Mouse (Mus musculus) G1E-ER4 (cell line): ENCODE data around the gene Clip2. TPM values are rescaled to one million over a fixed set of nuclear protein-coding genes. Genes with fewer than 3 reads are reported as not detected.

Experiments used
- GATA1 ChIP-seq: IDR thresholded peaks from one replicate; pipeline ENCODE4 v1.8.0; 2012; ENCODE audit warnings: low read length, inconsistent platforms
- polyA plus RNA-seq: library from polyadenylated mRNA; stranded (reverse); fragments of >175 nt; gene quantifications from 2 replicates; pipeline ENCODE4 v1.2.3, GENCODE M21; 2012

Gene Clip2
- polyA plus RNA-seq, 1 experiment = 0.65 TPM

DNA sequence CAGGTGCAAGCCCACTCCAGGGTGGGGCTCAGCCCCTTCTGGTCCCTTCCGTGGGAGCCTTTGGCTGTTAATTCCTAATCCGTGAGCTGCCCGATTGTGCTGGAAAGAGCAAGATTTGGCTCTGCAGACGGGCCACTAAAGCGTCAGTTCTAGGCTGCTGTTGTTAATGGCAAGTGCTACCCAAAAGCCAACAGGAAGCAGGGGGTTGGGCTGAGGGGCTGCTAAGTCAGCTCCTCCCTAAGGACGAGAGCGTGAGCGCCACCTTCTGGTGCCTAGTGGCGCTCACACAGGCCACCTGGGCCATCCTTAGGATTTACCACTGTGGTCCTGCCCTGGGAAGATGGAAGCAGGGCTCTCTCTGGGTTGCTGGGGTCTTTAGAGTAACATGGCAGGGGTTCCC is 62.7 kb downstream of the Clip2 start:
- no peak for TF ChIP-seq GATA1

DNA sequence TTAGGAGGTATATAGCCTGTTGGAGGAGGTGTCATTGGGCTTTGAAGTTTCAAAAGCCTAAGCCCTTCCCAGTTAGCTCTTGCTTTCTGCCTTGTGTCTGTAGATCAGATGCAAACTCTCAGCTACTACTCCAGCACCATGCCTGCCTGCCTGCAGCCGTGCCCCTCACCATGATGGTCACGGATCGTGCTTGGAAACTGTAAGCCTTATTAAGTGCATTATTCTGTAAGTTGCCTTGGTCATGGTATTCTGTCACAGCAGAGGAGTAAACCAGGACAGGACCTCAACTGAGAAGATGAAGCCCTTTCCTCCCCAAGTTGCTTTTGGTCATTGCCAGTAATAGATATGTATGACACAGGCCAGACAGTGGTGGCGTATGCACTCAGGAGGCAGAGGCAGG is 63.6 kb downstream of the Clip2 start:
- no peak for TF ChIP-seq GATA1

DNA sequence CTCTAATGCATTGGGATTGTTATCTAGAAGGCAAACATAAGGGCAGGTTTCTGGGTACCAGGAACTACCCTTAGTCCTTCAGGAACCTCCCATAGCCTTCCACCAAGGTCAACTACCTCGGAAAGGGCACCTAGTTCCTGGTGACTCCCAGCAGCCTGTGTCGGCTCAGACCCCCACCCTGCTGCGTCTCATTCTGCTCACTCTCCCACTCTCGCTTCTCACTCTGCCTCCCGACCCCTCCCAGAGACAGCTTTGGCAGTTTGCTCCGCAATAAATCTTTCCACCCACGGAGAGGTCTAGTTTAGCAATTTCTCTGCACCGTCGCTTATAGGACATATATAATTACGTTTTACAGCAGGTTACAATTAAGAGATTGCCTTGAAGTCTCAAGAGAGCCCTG is 64.2 kb downstream of the Clip2 start:
- TF ChIP-seq GATA1 = no peak

DNA sequence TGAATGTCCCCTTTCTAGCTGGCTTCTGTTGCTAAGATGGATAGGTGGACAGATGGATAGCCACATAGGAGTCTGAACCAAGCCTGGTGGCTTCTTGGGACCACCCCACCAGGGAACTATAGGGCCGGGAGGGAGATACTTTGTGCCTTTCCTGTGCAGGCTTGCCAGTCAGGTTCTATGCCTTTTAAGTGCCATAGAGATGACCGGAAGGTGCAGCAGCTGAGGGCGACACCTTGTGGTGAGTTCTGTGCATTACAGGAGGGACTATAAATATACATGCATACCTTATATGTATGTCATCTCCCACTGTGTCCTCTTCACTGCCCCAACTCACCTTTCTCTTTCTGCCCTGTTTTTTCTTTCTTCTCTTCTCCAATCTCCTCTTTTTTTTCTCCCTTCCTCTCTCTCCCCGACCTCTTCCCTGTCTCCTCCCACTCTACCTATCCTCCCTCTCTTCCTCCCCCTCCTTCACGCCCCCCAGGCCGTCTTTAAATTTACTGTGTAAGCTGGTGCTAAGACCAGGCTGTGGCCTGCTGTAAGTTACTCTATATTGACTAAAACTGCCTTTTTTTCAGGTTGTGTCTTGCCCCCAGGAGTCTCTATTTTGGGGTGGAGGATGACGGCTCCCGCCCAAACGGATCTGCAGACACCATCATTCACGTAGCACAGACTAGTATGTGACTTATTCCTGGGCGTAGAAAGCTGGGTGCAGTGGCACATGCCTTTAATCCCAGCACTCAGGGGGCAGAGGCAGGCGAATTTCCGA is 66.2 kb downstream of the Clip2 start:
- no peak for TF ChIP-seq GATA1

DNA sequence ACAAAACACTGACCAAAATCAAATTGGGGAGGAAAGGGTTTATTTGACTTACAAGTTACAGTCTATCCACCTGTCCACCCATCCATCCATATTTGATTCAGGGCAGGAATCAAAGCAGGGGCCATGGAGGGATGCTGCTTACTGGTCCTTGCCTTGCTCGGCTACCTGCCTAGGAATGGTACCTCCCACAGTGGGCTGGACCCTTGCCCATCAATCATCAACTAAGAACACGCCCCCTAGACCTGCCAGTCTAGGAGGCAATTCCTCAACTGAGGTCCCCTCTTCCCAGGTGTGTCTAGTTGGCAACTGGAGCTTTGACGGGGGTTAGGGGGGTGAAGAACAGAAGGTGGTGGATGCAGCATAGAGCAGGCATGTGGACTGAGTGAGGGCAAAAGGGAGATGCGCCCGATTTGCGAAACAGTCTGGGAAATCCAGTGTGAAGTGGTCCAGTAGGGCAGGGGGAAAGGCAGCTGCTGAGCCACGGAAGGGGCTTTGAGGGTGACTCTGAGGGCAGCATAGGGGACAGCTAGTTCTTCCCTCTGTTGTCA is 67.0 kb downstream of the Clip2 start:
- no peak for TF ChIP-seq GATA1

DNA sequence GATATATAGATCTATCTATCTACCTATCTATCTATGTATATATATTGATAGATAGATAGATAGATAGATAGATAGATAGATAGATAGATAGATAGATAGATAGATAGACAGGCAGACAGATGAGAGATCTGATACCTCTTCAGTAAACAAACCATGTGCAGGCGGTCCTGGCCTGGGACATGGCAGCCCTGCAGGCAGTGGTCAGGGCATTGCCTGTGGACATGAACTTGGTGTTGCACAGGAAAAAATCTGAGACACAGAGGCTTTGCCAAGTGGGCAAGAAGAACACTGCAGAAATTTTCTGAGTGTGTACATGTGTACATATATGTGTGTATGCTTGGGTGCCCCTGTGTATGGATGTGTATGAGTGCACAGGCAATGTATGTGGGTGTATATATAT is 68.9 kb downstream of the Clip2 start:
- TF ChIP-seq GATA1 = no peak

DNA sequence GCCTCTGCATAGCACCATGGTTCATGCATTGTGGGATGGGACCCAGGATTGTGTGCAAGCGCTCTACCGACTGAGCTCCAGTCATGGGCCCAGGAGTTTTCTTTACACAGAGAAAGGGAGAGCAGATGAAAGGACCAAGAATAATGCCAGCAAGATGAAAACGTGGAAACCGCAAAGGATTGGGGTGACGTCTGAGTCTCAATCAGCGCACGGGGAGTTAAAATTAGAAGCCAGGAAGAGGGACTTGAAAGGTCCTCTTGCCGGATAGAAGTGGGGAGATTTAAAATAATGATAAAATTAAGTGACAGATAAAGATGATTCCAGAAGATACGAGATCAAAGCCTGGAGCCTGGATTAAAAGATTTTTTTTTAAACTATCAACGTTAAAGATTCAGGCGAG is 69.9 kb downstream of the Clip2 start:
- no peak for TF ChIP-seq GATA1

DNA sequence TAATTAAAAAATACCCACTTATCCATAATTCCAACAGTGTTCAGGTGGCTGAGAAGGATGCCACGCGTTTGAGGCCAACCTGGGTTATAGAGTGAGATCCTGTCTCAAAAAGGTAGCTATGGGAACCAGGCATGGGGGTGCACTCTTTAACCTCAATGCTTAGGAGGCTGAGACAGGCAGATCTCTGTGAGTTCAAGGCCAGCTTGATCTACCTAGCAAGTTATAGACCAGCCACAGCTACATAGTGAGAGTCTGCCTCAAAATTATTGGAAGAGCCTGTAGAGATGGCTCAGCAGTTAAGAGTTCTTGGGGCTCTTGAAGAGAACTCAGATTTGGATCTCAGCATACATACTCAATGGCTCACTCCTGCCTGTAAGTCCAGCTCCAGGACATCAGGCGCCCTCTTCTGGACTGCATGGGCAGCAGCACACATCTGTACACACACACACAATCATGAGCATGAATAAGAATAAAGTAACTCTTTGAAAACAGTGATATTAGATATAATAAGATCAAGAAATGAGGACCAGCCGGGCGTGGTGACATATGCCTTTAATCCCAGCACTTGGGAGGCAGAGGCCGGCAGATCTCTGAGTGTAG is 77.1 kb downstream of the Clip2 start:
- no peak for TF ChIP-seq GATA1

DNA sequence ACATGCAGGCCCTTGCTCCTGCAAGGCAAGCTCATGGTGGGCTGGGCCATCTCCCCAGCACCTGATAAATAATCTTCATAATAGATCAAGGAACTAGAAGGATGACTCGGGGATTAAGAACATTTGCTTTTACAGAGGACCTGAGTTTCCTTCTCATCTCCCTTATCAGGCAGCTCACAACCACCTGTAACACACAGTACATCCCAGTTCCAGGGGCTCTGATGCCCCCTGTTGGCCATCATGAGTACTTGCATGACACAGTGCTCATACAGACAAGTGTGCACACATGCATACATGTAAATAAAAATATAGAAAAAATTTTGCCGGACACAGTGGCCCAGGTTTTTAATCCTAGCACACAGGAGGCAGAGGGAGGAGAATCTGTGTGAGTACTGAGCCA is 78.3 kb downstream of the Clip2 start:
- TF ChIP-seq GATA1 = no peak

DNA sequence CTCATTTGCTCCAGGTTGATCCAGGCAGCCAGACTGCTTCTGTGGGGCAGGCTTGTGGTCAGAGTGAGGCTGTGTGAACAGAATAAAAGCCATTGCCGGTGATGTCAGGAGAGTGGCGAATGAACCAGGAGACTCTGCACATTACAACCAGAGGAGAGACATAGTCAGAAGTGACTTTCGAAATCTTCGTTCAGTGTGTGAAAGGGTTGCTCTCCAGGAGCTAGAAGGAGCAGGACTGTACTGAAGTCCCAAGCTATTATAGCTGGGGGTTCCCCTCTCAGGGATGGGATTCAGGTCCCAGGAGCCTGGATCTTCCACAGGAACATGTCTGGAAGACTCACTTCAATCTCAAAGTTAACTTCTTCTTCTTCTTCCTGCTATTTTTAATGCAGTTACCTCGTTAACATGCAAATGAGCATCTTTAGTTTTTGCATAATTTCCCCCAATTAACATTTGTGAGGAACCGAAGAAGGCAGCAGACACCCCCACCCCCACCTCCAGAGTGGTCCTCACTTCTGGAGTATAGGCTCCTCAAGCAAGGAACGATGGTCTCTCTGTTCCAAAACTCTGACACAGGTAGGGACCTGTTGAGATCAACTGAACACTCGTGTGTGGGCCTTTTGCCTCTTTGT is 81.6 kb downstream of the Clip2 start:
- no peak for TF ChIP-seq GATA1

DNA sequence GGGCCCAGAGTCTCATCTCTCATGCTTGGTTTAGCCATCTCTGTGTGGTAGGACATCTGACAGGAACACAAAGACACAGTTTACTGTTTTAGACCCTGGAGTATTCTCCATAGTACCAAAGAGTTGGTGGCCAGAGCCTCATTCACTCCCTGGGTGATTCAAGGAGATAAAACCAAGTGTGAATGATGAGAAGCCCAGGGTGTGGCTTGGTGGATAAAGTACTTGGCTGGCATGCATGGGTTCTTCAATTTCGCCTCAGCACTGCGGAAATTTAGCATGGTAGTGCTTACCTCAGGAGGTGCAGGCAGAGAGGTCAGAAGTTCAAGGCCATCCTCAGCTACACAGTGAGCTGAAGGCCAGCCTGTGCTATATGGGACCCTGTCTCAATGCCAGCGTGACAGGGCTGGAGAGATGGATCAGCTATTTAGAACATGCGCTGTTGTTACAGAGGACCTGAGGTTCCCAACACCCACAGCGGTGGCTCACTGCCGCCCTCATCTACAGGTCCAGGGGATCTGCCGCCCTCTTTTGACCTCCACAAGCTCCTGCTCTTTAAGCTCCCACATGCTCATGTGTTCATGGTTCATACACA is 82.6 kb downstream of the Clip2 start:
- TF ChIP-seq GATA1 = no peak

DNA sequence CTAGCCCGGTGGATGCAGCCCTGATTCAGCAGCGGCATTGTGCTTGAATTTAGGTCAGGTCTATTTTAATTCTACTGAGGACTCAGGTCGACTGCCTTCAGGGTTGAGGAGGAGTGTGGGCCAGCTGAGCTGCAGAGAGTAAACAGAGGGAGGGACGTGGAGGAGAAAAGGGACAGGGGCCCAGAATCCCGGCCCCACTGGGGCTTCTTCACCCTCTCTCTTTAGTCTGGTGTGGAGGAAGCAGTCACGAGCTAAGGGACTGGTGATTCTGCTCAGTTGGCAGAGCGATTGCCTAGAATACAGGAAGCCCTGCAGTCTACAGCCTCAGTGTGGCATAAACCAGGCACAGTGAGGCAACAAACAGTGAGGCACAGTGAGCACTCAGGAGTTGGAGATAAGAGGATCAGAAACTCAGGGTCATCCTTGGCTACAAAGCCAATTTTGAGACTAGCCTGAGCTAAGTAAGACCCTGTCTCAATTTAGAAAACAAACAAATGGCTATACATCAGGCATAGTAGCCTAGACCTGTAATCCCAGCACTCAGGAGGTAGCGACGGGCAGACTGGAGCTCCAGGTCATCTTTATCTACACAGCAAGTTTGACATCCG is 84.0 kb downstream of the Clip2 start:
- TF ChIP-seq GATA1 = no peak

DNA sequence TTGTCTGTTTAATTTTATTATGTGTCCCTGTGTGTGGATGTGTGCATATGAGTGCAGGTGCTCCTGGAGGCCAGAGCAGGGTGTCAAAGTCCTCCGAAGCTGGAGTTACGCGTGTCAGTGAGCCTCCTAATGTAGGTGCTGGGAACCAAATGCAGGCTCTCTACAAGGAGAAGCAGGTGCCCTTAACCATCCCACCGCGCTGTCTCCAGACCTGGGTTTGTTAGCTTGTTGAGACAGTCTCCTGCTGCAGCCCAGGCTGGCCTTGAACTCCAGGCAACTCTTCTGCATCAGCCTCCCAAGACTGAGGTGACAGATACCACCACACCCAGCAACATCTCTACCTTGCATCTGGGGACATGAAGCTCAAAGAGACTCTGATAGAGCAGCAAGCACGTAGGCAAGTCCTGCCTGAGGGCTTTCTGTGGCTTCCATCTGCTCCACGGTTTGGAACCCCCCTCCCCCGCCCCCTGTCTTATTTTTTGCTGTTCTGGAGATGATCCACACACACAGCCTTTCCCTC is 85.1 kb downstream of the Clip2 start:
- no peak for TF ChIP-seq GATA1

DNA sequence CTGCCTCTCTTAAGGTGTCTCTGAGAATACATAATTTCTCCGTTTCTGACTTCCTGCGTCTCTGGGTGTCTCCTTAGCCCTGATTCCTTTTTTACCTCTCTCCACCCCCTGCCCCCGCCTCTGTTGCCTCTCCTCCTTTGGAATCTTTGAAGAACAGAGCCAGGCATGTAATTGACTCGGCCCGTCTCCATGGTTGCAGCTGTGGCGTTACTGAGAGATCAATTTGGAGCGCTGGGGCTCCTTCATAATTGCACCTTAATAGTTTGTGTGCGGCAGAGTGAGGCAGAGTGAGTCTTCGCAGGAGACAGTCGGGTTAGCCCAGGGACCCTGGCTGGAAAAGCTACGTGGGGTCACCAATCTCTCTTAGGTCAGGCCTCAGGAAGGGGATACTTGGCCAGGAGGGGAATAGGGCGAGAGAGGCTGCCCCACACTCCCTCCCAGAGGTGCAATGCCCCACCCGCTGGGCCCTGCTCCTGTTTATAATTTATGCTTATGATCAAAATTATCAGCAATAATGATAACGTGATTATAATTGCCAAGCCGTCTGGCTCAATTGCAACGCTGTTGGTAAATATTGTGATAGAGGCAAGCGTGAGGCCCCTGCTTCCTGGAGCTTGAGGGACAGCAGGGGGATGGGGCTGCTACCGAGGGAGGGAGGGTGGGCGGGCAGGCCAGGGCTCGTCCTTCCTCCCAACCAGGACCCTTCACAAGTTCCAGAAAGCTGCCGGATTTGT is 85.8 kb downstream of the Clip2 start:
- no peak for TF ChIP-seq GATA1

DNA sequence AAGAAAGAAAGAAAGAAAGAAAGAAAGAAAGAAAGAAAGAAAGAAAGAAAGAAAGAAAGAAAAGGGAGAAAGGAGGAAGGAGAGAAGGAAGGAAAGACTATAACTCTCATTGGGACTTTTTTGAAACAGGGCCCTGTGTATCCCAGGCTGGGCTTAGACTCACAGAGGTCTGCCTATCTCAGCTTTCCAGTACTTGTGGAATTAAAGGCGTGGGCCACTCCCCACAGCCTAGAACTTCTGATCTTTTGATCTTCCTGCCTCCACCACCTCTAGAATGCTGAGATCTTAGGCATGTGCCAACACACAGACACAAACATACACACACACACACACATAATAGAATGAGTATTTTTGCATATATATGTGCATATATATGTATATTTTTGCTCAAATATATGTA is 87.0 kb downstream of the Clip2 start:
- no peak for TF ChIP-seq GATA1
